Mouse (Mus musculus) midbrain, embryonic 15.5 days (tissue): ENCODE data around the gene Oog1. TPM values are rescaled to one million over a fixed set of nuclear protein-coding genes. Genes with fewer than 3 reads are reported as not detected.
"Not testable (repeated sequence)": the region's sequence is repeated elsewhere in the genome, so short reads cannot be mapped to it uniquely, and the experiment has no call there.

ENCODE experiments used
- ATAC-seq: fragments of 200-750 bp; cut with Nextera tagmentation; replicated peaks from 2 replicates; pipeline ENCODE4 v1.8.0; 2017; ENCODE audit warnings: moderate TSS enrichment
- H3K27ac ChIP-seq: fragments of 300-500 bp; sonication (generic); 2 replicates; pipeline ENCODE4 v1.5.1; 2015; ENCODE audit warnings: mild to moderate bottlenecking, inconsistent platforms
- H3K27me3 ChIP-seq: fragments of 300-500 bp; sonication (generic); replicated peaks from 2 replicates; pipeline ENCODE4 v1.6.1; 2015; ENCODE audit warnings: inconsistent platforms
- H3K36me3 ChIP-seq: fragments of 300-500 bp; sonication (generic); replicated peaks from 2 replicates; pipeline ENCODE4 v1.6.1; 2015; ENCODE audit warnings: inconsistent platforms
- H3K4me1 ChIP-seq: fragments of 300-500 bp; sonication (generic); 2 replicates; pipeline ENCODE4 v1.6.1; 2015; ENCODE audit warnings: inconsistent platforms
- H3K4me2 ChIP-seq: fragments of 300-500 bp; sonication (generic); 2 replicates; pipeline ENCODE4 v1.6.1; 2015; ENCODE audit warnings: inconsistent platforms, mild to moderate bottlenecking, moderate library complexity
- H3K4me3 ChIP-seq: fragments of 300-500 bp; sonication (generic); 2 replicates; pipeline ENCODE4 v1.5.1; 2015; ENCODE audit warnings: mild to moderate bottlenecking, inconsistent platforms
- H3K9ac ChIP-seq: fragments of 300-500 bp; sonication (generic); 2 replicates; pipeline ENCODE4 v1.6.1; 2015; ENCODE audit warnings: mild to moderate bottlenecking, inconsistent platforms
- H3K9me3 ChIP-seq: fragments of 300-500 bp; sonication (generic); 2 replicates; pipeline ENCODE4 v1.6.1; 2016; ENCODE audit warnings: inconsistent platforms
- WGBS: fragments of 180-500 bp; shearing (Covaris S2); methylation state at CpG from one replicate; pipeline ENCODE4 v1.1.7; 2015; ENCODE audit warnings: mixed read lengths; 5-methylcytosine and 5-hydroxymethylcytosine counted together
- polyA plus RNA-seq: library from polyadenylated mRNA; unstranded; fragments of >200 nt; fragmentation: Nextera tagmentation; extraction: Ambion mirVana; gene quantifications from 2 replicates; pipeline ENCODE4 v1.2.1, GENCODE M21; 2015

Oog1 gene
- not detected in 2 replicates for polyA plus RNA-seq

- not testable (repeated sequence) for H3K4me2 ChIP-seq, H3K4me3 ChIP-seq, ATAC-seq, H3K9me3 ChIP-seq, H3K9ac ChIP-seq, H3K27ac ChIP-seq, H3K4me1 ChIP-seq, H3K36me3 ChIP-seq, H3K27me3 ChIP-seq
- WGBS, result 76% methylated on average over 1 of the region's 2 CpGs
Observed at GRCm38 (mm10) chr12:87602388-87602787, at the start of gene Oog1. Gene Oog1, plus strand, starts transcription at chr12:87602688.

GRCm38 (mm10) chr12:87601388-87601787, 1.1 kb upstream of the Oog1 start:
- not testable (repeated sequence) for H3K9me3 ChIP-seq, H3K27ac ChIP-seq, H3K4me1 ChIP-seq, H3K27me3 ChIP-seq, H3K4me3 ChIP-seq, H3K36me3 ChIP-seq, ATAC-seq, H3K4me2 ChIP-seq, H3K9ac ChIP-seq
- 15% methylated on average over 2 of the region's 2 CpGs for WGBS

DNA sequence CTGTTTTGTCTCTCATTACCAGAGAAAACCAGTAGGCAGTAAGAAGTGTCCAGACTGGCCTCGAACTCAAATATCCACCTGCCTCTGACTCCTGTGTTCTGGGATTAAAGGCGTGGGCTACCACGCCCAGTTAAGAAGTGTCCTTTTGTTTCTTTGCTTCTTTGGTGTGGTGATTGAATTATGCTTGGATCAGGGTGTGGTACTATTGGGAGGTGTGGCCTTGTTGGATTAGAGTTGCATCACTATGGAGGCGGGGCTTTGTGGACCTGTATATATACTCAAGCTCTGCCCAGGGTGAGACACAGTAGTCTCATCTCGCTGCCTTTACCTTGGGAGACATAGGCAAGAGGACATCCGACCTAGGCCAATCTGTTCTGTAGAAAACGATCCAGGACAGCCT, 16.1 kb downstream of the Oog1 start, which contains the start of gene Gm4027:
Gm4027 (plus strand) TSS at position 301 of the 400 bp plus-strand sequence.
- H3K4me3 ChIP-seq, H3K9me3 ChIP-seq, ATAC-seq, H3K36me3 ChIP-seq, H3K27ac ChIP-seq, H3K4me2 ChIP-seq, H3K9ac ChIP-seq, H3K4me1 ChIP-seq, H3K27me3 ChIP-seq: not testable (repeated sequence)
- 89% methylated on average over 7 of the region's 7 CpGs for WGBS

- not testable (repeated sequence) for H3K9me3 ChIP-seq, H3K9ac ChIP-seq, H3K27me3 ChIP-seq, H3K4me3 ChIP-seq, H3K36me3 ChIP-seq, H3K4me2 ChIP-seq, ATAC-seq, H3K4me1 ChIP-seq, H3K27ac ChIP-seq
- WGBS, result 91% methylated on average over 2 of the region's 2 CpGs
Observed at GRCm38 (mm10) chr12:87644520-87644919, 42.0 kb downstream of the Oog1 start, which contains the start of gene Gm16381. Gene Gm16381, minus strand, starts transcription at chr12:87644620.

- not testable (repeated sequence) for H3K36me3 ChIP-seq, ATAC-seq, H3K4me3 ChIP-seq, H3K4me2 ChIP-seq, H3K9me3 ChIP-seq, H3K27me3 ChIP-seq, H3K27ac ChIP-seq, H3K4me1 ChIP-seq, H3K9ac ChIP-seq
- WGBS, result 78% methylated on average over 2 of the region's 4 CpGs
Observed at GRCm38 (mm10) chr12:87652916-87653703, 50.6 kb downstream of the Oog1 start.

Other genes with a start within 250 kb of the Oog1 start
- 59.4 and 68.5 TPM in 2 replicates for gene Sptlc2, start 214.3 kb upstream of the Oog1 start, polyA plus RNA-seq
- gene Slirp, start 158.8 kb upstream of the Oog1 start, polyA plus RNA-seq, result 222 and 229 TPM in 2 replicates
- 39.0 and 47.3 TPM in 2 replicates for gene Alkbh1, start 158.7 kb upstream of the Oog1 start, polyA plus RNA-seq
- gene Snw1, start 130.4 kb upstream of the Oog1 start, polyA plus RNA-seq, result 103 and 106 TPM in 2 replicates
- not detected in 2 replicates for gene Gm5788, start 108.0 kb upstream of the Oog1 start, polyA plus RNA-seq
- not detected in 2 replicates for gene Gm8300, start 88.4 kb upstream of the Oog1 start, polyA plus RNA-seq
- not detected in 2 replicates for gene Gm4027, start 16.2 kb downstream of the Oog1 start, polyA plus RNA-seq
- gene Gm16381, start 41.9 kb downstream of the Oog1 start, polyA plus RNA-seq, result not detected in 2 replicates
- not detected in 2 replicates for gene Gm21319, start 173.1 kb downstream of the Oog1 start, polyA plus RNA-seq
- gene Gm21936, start 192.8 kb downstream of the Oog1 start, polyA plus RNA-seq, result not detected in 2 replicates
- not detected in 2 replicates for gene BB287469, start 213.9 kb downstream of the Oog1 start, polyA plus RNA-seq
- not detected in 2 replicates for gene Gm2001, start 239.7 kb downstream of the Oog1 start, polyA plus RNA-seq